Mouse (Mus musculus): ENCODE results near the gene Met. TPM values are rescaled to one million over a fixed set of nuclear protein-coding genes. Genes with fewer than 3 reads are reported as not detected.
A peak's percentile ranks its signal among the peaks of the same experiment; 100 is the strongest.

The Met gene
- total RNA-seq, 2 experiments from 2014 or later = 0.56 TPM; not detected in 1

- ATAC-seq (replicated peaks; ENCODE audit: low FRiP score, low TSS enrichment, poor library complexity, severe bottlenecking) = no peak
Measured at GRCm38 (mm10) chr6:17542383-17542782, 78.8 kb downstream of the Met start.

GRCm38 (mm10) chr6:17545480-17545879, 81.9 kb downstream of the Met start:
- no peak for ATAC-seq (replicated peaks; ENCODE audit: low FRiP score, low TSS enrichment, poor library complexity, severe bottlenecking)

- ATAC-seq (replicated peaks; ENCODE audit: low FRiP score, low TSS enrichment, poor library complexity, severe bottlenecking) = no peak
Measured at GRCm38 (mm10) chr6:17546341-17546740, 82.7 kb downstream of the Met start.

DNA sequence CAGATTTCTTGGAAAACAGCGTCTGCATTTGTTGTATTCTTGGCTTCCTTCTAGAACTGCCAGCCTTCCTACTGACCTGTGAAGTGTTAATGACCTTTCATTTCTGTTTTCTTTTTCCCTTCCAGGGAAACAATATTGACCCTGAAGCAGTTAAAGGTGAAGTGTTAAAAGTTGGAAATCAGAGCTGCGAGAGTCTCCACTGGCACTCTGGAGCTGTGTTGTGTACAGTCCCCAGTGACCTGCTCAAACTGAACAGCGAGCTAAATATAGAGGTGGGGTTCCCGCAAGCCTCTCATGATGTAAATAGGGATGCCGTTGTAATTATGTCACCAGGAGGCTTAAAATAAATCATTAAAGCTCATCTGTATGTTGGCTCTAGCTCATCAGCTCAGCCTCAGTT, 83.2 kb downstream of the Met start:
- no peak for ATAC-seq (replicated peaks; ENCODE audit: low FRiP score, low TSS enrichment, poor library complexity, severe bottlenecking)

GRCm38 (mm10) chr6:17548786-17549185, 85.2 kb downstream of the Met start:
- no peak for ATAC-seq (replicated peaks; ENCODE audit: low FRiP score, low TSS enrichment, poor library complexity, severe bottlenecking)

- no peak for ATAC-seq (replicated peaks; ENCODE audit: low FRiP score, low TSS enrichment, poor library complexity, severe bottlenecking)
Measured at GRCm38 (mm10) chr6:17549645-17550044, 86.0 kb downstream of the Met start.

GRCm38 (mm10) chr6:17554263-17554662, 90.7 kb downstream of the Met start:
- no peak for ATAC-seq (replicated peaks; ENCODE audit: low FRiP score, low TSS enrichment, poor library complexity, severe bottlenecking)

GRCm38 (mm10) chr6:17554757-17555156, 91.2 kb downstream of the Met start:
- no peak for ATAC-seq (replicated peaks; ENCODE audit: low FRiP score, low TSS enrichment, poor library complexity, severe bottlenecking)

DNA sequence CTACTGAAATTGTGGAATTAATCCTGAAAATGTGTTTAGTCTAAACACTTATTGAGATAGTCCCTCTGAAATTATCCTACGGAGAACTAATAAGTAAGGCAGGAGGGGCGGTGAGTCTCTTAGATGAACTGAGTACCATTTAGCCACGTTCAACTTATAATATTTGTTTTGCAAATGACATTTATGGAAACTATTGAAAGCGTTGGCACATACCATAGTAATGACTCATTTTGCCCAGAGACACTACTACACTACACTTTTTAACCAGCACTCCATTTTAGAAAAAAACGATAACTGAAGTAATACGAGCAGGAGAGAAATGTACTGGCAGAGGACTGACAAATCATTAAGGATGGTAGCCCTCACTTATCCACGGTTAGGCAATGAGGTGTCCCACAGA, 92.1 kb downstream of the Met start:
- no peak for ATAC-seq (replicated peaks; ENCODE audit: low FRiP score, low TSS enrichment, poor library complexity, severe bottlenecking)

DNA sequence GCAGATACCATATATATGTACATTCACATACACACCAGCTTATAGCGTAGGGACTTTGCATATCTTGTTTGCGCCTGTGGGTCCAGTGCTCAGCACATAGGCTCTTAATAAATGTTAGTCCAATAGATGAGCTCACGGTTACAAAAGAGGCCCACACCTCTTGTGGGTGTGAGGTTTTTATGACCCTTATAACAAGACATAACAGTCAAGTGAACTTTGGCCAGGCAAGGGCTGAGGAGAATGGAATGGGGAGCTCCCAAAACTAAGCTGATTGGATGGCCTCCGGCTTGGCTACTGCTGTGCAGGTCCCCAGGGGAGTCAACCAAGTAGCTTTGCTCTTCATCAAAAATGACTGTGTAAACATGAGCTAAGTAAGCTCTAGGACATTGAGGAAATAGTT, 96.1 kb downstream of the Met start:
- no peak for ATAC-seq (replicated peaks; ENCODE audit: low FRiP score, low TSS enrichment, poor library complexity, severe bottlenecking)

DNA sequence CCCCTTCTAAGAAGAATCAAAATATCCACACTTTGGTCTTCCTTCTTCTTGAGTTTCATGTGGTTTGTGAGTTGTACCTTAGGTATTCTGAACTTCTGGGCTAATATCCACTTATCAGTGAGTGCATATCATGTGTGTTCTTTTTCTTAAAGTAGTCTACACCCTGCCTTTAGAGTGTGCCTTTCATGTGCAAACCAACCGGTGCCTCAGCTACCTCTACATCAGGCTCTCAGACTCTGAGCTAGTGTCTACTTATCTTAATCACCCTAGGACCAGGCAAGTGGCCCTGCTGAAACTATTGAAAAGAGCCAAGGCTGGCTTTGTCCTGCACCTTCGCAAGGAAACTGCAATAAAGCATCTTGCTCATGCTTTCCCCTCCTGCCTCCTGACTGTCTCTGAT, 97.7 kb downstream of the Met start:
- no peak for ATAC-seq (replicated peaks; ENCODE audit: low FRiP score, low TSS enrichment, poor library complexity, severe bottlenecking)

DNA sequence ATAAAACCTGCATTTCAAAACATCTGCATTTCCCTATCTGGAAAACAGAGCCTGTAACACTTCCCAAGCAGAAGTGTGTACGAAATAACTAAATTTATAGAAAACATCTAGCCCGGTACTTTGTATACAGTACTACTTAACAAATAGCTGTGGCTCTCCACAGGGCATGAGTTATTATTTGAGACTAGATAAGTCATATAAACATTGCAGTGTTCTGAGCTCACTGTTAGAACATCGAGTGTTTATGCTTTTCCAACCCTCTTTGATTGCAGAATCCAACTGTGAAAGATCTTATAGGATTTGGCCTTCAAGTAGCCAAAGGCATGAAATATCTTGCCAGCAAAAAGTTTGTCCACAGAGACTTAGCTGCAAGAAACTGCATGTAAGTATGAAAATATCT, 98.3 kb downstream of the Met start:
- ATAC-seq (replicated peaks; ENCODE audit: low FRiP score, low TSS enrichment, poor library complexity, severe bottlenecking) = no peak

DNA sequence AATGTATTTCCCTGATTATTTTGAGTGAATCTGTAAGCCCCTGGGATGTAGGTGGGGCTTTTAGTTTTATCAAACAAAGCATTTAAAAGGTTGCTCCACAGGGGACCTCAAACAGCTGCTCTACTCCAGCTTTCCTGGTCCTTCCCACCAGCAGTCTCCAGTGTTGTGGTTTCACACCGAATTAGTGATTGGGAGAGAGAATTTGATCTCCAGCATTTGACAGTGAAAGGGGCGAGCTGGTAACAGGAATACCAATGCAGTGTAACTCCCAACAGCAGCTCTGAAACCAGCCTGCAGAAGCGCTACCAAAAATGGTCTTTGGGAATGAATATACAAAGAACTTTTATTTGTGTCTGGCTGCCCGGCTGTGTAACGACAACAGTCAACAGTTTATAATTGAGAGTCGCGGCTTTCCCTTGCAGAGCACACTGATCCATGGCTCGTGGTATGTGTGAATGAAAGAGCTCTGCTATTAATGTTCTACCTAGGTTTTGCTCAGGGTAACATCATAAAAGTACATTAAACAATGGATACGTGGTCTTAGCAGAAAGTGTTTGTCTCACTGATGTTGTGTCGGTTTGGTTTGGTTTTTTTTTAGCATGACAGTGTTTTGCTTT, 99.0 kb downstream of the Met start:
- no peak for ATAC-seq (replicated peaks; ENCODE audit: low FRiP score, low TSS enrichment, poor library complexity, severe bottlenecking)

GRCm38 (mm10) chr6:17568702-17569352, 105.2 kb downstream of the Met start:
- no peak for ATAC-seq (replicated peaks; ENCODE audit: low FRiP score, low TSS enrichment, poor library complexity, severe bottlenecking)

GRCm38 (mm10) chr6:17573227-17573626, 109.6 kb downstream of the Met start:
- no peak for ATAC-seq (replicated peaks; ENCODE audit: low FRiP score, low TSS enrichment, poor library complexity, severe bottlenecking)

GRCm38 (mm10) chr6:17573732-17574131, 110.1 kb downstream of the Met start:
- ATAC-seq (replicated peaks; ENCODE audit: low FRiP score, low TSS enrichment, poor library complexity, severe bottlenecking) = no peak

- no peak for ATAC-seq (replicated peaks; ENCODE audit: low FRiP score, low TSS enrichment, poor library complexity, severe bottlenecking)
Measured at GRCm38 (mm10) chr6:17578092-17578760, 114.6 kb downstream of the Met start.

GRCm38 (mm10) chr6:17580349-17580748, 116.7 kb downstream of the Met start:
- no peak for ATAC-seq (replicated peaks; ENCODE audit: low FRiP score, low TSS enrichment, poor library complexity, severe bottlenecking)

GRCm38 (mm10) chr6:17583982-17584381, 120.4 kb downstream of the Met start:
- ATAC-seq (replicated peaks; ENCODE audit: low FRiP score, low TSS enrichment, poor library complexity, severe bottlenecking) = peak; percentile 92

DNA sequence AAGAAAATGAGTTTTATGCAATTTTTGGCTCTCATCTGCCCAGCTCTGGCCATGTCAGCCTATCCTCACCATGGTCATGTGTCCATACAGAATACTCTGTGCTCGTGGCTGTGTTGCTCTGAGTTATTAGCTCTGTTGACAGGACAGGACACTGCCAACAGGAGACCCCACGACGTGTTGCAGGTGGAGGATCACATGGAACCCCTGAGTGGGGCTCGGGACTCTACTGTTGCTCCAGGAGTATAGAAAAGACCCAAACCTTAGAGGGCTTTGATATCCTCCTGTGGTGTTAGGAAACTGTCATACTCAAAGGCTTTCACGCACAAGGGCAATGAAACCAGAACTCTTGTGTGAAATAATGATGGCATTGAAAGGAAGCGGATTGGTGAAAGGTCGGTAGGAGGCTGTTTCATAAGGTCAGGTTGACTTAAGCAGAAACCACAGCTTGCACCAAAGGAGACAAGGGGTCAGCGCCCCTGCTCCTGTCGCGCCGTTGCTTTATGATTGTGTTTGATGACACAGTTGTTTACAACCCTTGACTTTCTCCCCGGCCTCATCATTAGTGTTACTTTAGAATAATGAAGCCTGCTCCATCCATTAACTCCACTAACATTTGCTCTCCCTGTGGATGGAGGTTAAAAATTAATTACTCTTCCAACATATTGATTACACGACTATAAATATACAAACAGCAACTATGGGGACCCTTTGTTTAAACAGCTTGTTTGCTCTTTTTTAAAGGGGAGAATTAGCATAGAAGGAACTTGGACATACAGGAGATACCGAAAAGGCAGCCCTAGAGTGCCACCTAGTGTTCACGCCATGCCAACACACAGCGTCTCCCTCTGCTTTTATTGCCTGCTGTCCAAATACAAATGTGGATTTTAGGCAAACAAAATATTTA, 125.7 kb downstream of the Met start:
- peak; percentile 98 for ATAC-seq (replicated peaks; ENCODE audit: low FRiP score, low TSS enrichment, poor library complexity, severe bottlenecking)

Data from megakaryocyte-erythroid progenitor cell, adult 5-6 weeks (primary cell).